Mouse (Mus musculus) myocyte (in vitro differentiated cells): ENCODE measurements around the gene Hecw2.

Source experiments
- CEBPB ChIP-seq: IDR thresholded peaks from 2 replicates; pipeline ENCODE4 v1.6.1; 2011; ENCODE audit warnings: mild to moderate bottlenecking, moderate library complexity; ENCODE audit not compliant: poor library complexity, insufficient read depth, severe bottlenecking
- E2F4 ChIP-seq: IDR thresholded peaks from one replicate; pipeline ENCODE4 v1.6.1; 2011; ENCODE audit warnings: mild to moderate bottlenecking, control low read depth, moderate library complexity; ENCODE audit not compliant: insufficient read depth
- MAX ChIP-seq: IDR thresholded peaks from one replicate; pipeline ENCODE4 v1.6.1; 2011; ENCODE audit warnings: low read depth, mild to moderate bottlenecking, control low read depth
- MYOD1 ChIP-seq, 3 experiments: IDR thresholded peaks; one replicate each; pipeline ENCODE4 v1.6.1; 2011; ENCODE audit warnings: control low read depth in 2 of 3, low read depth in 2 of 3, mild to moderate bottlenecking in 2 of 3, moderate library complexity in 1 of 3; ENCODE audit not compliant: insufficient read length in 2 of 3, control insufficient read depth in 1 of 3
- MYOG ChIP-seq, 3 experiments: IDR thresholded peaks; one replicate each; pipeline ENCODE4 v1.6.1; 2011; ENCODE audit warnings: control low read depth in 2 of 3, low read depth in 2 of 3, mild to moderate bottlenecking in 2 of 3; ENCODE audit not compliant: insufficient read length in 2 of 3, control insufficient read depth in 1 of 3, insufficient read depth in 1 of 3
- POLR2A ChIP-seq: IDR thresholded peaks from one replicate; pipeline ENCODE4 v1.6.1; 2011; ENCODE audit warnings: low read depth, mild to moderate bottlenecking, control low read depth, moderate library complexity; ENCODE audit not compliant: insufficient read length
- REST ChIP-seq: IDR thresholded peaks from one replicate; pipeline ENCODE4 v1.6.1; 2011; ENCODE audit warnings: mild to moderate bottlenecking, control low read depth, moderate library complexity; ENCODE audit not compliant: insufficient read depth, insufficient read length
- TCF12 ChIP-seq: IDR thresholded peaks from one replicate; pipeline ENCODE4 v1.6.1; 2011; ENCODE audit warnings: mild to moderate bottlenecking, control low read depth; ENCODE audit not compliant: poor library complexity, insufficient read depth, severe bottlenecking
- TCF3 ChIP-seq: IDR thresholded peaks from one replicate; pipeline ENCODE4 v1.6.1; 2011; ENCODE audit warnings: low read depth, control low read depth; ENCODE audit not compliant: insufficient read length
- USF1 ChIP-seq: IDR thresholded peaks from one replicate; pipeline ENCODE4 v1.6.1; 2011; ENCODE audit warnings: low read depth, mild to moderate bottlenecking, control low read depth, moderate library complexity

DNA sequence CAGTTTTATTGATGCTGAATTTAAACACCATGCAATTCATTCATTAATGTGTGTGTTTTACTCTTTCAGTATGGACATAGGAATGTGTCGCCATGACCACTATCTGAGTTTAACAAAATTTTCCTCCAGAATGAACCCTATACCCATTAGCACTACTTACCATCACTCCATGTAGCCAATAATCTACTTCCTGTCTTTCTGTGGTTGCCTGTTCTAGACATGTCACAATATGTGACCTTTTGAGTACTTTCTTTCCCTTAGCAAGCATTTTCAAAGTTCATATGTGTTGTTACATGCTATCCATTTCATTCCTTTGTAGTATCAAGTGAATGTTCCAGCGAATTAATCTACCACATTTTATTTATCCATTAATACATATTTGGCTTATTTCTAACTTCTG is 294.6 kb downstream of the Hecw2 start:
- no peak for TF ChIP-seq E2F4
- no peak for TF ChIP-seq TCF12
- no peak for TF ChIP-seq POLR2A
- TF ChIP-seq USF1, result no peak
- TF ChIP-seq MYOD1 (IDR thresholded peaks at IDR 0.05; ENCODE audit: control insufficient read depth in 1 of 3, insufficient read length in 2 of 3, low read depth in 2 of 3), result no peak
- TF ChIP-seq MYOG (IDR thresholded peaks at IDR 0.05; ENCODE audit: control insufficient read depth in 1 of 3, insufficient read depth in 1 of 3, insufficient read length in 2 of 3, low read depth in 2 of 3), result no peak
- TF ChIP-seq REST, result no peak
- TF ChIP-seq MAX, result no peak
- TF ChIP-seq TCF3, result no peak
- TF ChIP-seq CEBPB, result no peak
